Mouse (Mus musculus): ENCODE results near the gene Serpina3i.

DNA sequence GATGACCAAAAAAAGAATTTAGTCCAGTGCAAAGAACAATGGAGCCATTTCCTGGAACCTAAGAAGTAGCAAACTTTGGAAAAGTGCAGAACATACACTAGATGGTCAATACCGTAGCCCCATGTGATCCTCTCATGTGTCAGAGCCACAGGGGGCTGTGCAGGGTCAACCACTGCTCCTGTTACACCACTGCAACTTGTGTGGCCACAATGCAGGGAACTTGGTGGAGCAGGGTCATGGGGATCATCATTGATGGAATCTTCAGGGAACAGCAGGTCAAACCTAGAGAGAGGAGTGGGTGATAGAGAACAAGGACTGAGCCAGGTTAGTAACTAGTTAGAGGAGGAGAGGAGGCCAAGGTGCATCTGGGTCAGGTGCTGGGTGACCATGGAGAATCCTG, 41.3 kb upstream of the Serpina3i start:
- TF ChIP-seq POLR2A (IDR thresholded peaks at IDR 0.05; ENCODE audit: extremely low read depth, insufficient read depth, low read length) = no peak
- no peak for TF ChIP-seq CTCF (IDR thresholded peaks at IDR 0.05; ENCODE audit: extremely low read depth, insufficient read depth, low read length)
